Mouse (Mus musculus): ENCODE measurements around the gene 3110009E18Rik. TPM values are rescaled to one million over a fixed set of nuclear protein-coding genes. Genes with fewer than 3 reads are reported as not detected.

Gene 3110009E18Rik
- polyA plus RNA-seq, 1 experiment from 2014 or later = 11.7 TPM

GRCm38 (mm10) chr1:120207568-120207967, 86.6 kb downstream of the 3110009E18Rik start:
- 51% methylated on average over 6 of the region's 6 CpGs for WGBS

GRCm38 (mm10) chr1:120208502-120209230, 87.7 kb downstream of the 3110009E18Rik start:
- Histone ChIP-seq H3K4me3 (ENCODE audit: low read length) (no peak overlapping the region), H3K4me1 (ENCODE audit: control insufficient read depth, insufficient read depth, low read length) (no peaks in the 10 kb centered on the region), H3K9ac (ENCODE audit: low read length) (no peak overlapping the region), H3K27ac (ENCODE audit: low read length) (no peak overlapping the region), H3K4me2 (ENCODE audit: low read depth, low read length) (no peak overlapping the region), H3K9me3 (replicated peaks; ENCODE audit: control insufficient read depth, low read length) (no peaks in the 10 kb centered on the region), H3K27me3 (ENCODE audit: control insufficient read depth, insufficient read depth, low read length) (no peaks in the 10 kb centered on the region), H3K36me3 (ENCODE audit: control insufficient read depth, insufficient read depth) (no peaks in the 10 kb centered on the region)
- 76% methylated on average over 11 of the region's 11 CpGs for WGBS
- no peak for ATAC-seq (replicated peaks; ENCODE audit: extremely low read depth, insufficient read depth, low FRiP score)

More at GRCm38 (mm10) chr1:120207568-120207967, 86.6 kb downstream of the 3110009E18Rik start:
- Histone ChIP-seq H3K9ac (ENCODE audit: low read length) (no peak overlapping the region), H3K9me3 (replicated peaks; ENCODE audit: control insufficient read depth, low read length) (no peaks in the 10 kb centered on the region), H3K27me3 (ENCODE audit: control insufficient read depth, insufficient read depth, low read length) (no peaks in the 10 kb centered on the region), H3K36me3 (ENCODE audit: control insufficient read depth, insufficient read depth) (no peaks in the 10 kb centered on the region), H3K4me1 (ENCODE audit: control insufficient read depth, insufficient read depth, low read length) (no peaks in the 10 kb centered on the region), H3K4me2 (ENCODE audit: low read depth, low read length) (no peak overlapping the region), H3K4me3 (ENCODE audit: low read length) (no peak overlapping the region), H3K27ac (ENCODE audit: low read length) (no peak overlapping the region)
- no peak for ATAC-seq (replicated peaks; ENCODE audit: extremely low read depth, insufficient read depth, low FRiP score)

- Histone ChIP-seq H3K4me3 (ENCODE audit: low read length) (no peak overlapping the region), H3K9ac (ENCODE audit: low read length) (no peak overlapping the region), H3K27me3 (ENCODE audit: control insufficient read depth, insufficient read depth, low read length) (no peaks in the 10 kb centered on the region), H3K36me3 (ENCODE audit: control insufficient read depth, insufficient read depth) (no peaks in the 10 kb centered on the region), H3K27ac (ENCODE audit: low read length) (no peak overlapping the region), H3K9me3 (replicated peaks; ENCODE audit: control insufficient read depth, low read length) (no peaks in the 10 kb centered on the region), H3K4me2 (ENCODE audit: low read depth, low read length) (no peak overlapping the region), H3K4me1 (ENCODE audit: control insufficient read depth, insufficient read depth, low read length) (no peaks in the 10 kb centered on the region)
- no peak for ATAC-seq (replicated peaks; ENCODE audit: extremely low read depth, insufficient read depth, low FRiP score)
- WGBS = 58% methylated on average over 6 of the region's 6 CpGs
Observed at GRCm38 (mm10) chr1:120220841-120221240, 99.9 kb downstream of the 3110009E18Rik start.

- H3K9me3 ChIP-seq (replicated peaks; ENCODE audit: control insufficient read depth, low read length) = no peaks in the 10 kb centered on the region
- H3K27me3 ChIP-seq (ENCODE audit: control insufficient read depth, insufficient read depth, low read length) = no peaks in the 10 kb centered on the region
- H3K4me2 ChIP-seq (ENCODE audit: low read depth, low read length) = no peak overlapping the region
- H3K4me3 ChIP-seq (ENCODE audit: low read length) = no peak overlapping the region
- H3K9ac ChIP-seq (ENCODE audit: low read length) = no peak overlapping the region
- H3K4me1 ChIP-seq (ENCODE audit: control insufficient read depth, insufficient read depth, low read length) = no peaks in the 10 kb centered on the region
- WGBS = 42% methylated on average over 2 of the region's 2 CpGs
- ATAC-seq (replicated peaks; ENCODE audit: extremely low read depth, insufficient read depth, low FRiP score) = no peak
- no peaks in the 10 kb centered on the region for H3K36me3 ChIP-seq (ENCODE audit: control insufficient read depth, insufficient read depth)
- H3K27ac ChIP-seq (ENCODE audit: low read length) = no peak overlapping the region
Observed at GRCm38 (mm10) chr1:120221285-120221684, 100.3 kb downstream of the 3110009E18Rik start.

GRCm38 (mm10) chr1:120223613-120224012, 102.6 kb downstream of the 3110009E18Rik start:
- Histone ChIP-seq H3K36me3 (ENCODE audit: control insufficient read depth, insufficient read depth) (no peaks in the 10 kb centered on the region), H3K9ac (ENCODE audit: low read length) (no peak overlapping the region), H3K27me3 (ENCODE audit: control insufficient read depth, insufficient read depth, low read length) (no peaks in the 10 kb centered on the region), H3K4me3 (ENCODE audit: low read length) (no peak overlapping the region), H3K4me1 (ENCODE audit: control insufficient read depth, insufficient read depth, low read length) (no peaks in the 10 kb centered on the region), H3K9me3 (replicated peaks; ENCODE audit: control insufficient read depth, low read length) (no peaks in the 10 kb centered on the region), H3K4me2 (ENCODE audit: low read depth, low read length) (no peak overlapping the region), H3K27ac (ENCODE audit: low read length) (no peak overlapping the region)
- no peak for ATAC-seq (replicated peaks; ENCODE audit: extremely low read depth, insufficient read depth, low FRiP score)
- 64% methylated on average over 4 of the region's 4 CpGs for WGBS

GRCm38 (mm10) chr1:120229723-120230471, 108.9 kb downstream of the 3110009E18Rik start:
- Histone ChIP-seq H3K4me3 (ENCODE audit: low read length) (no peak overlapping the region), H3K9me3 (replicated peaks; ENCODE audit: control insufficient read depth, low read length) (no peaks in the 10 kb centered on the region), H3K36me3 (ENCODE audit: control insufficient read depth, insufficient read depth) (no peaks in the 10 kb centered on the region), H3K4me1 (ENCODE audit: control insufficient read depth, insufficient read depth, low read length) (no peaks in the 10 kb centered on the region), H3K27ac (ENCODE audit: low read length) (no peak overlapping the region), H3K4me2 (ENCODE audit: low read depth, low read length) (no peak overlapping the region), H3K9ac (ENCODE audit: low read length) (no peak overlapping the region), H3K27me3 (ENCODE audit: control insufficient read depth, insufficient read depth, low read length) (no peaks in the 10 kb centered on the region)
- WGBS = 77% methylated on average over 10 of the region's 10 CpGs
- ATAC-seq (replicated peaks; ENCODE audit: extremely low read depth, insufficient read depth, low FRiP score) = no peak

- H3K9me3 ChIP-seq (replicated peaks; ENCODE audit: control insufficient read depth, low read length) = no peaks in the 10 kb centered on the region
- 11% methylated on average over 6 of the region's 6 CpGs for WGBS
- 0 out of 2 replicates have a peak, but pooled peaks have one; percentile 32 for ATAC-seq (replicated peaks; ENCODE audit: extremely low read depth, insufficient read depth, low FRiP score)
Observed at GRCm38 (mm10) chr1:120231334-120231733, 110.3 kb downstream of the 3110009E18Rik start.

GRCm38 (mm10) chr1:120232170-120232569, 111.2 kb downstream of the 3110009E18Rik start:
- Histone ChIP-seq H3K4me1 (ENCODE audit: control insufficient read depth, insufficient read depth, low read length) (no peaks in the 10 kb centered on the region), H3K9me3 (replicated peaks; ENCODE audit: control insufficient read depth, low read length) (no peaks in the 10 kb centered on the region), H3K36me3 (ENCODE audit: control insufficient read depth, insufficient read depth) (no peaks in the 10 kb centered on the region), H3K27me3 (ENCODE audit: control insufficient read depth, insufficient read depth, low read length) (no peaks in the 10 kb centered on the region), H3K27ac (ENCODE audit: low read length) (no peak overlapping the region), H3K4me2 (ENCODE audit: low read depth, low read length) (no peak overlapping the region), H3K9ac (ENCODE audit: low read length) (no peak overlapping the region), H3K4me3 (ENCODE audit: low read length) (no peak overlapping the region)
- WGBS = 75% methylated on average over 6 of the region's 6 CpGs
- no peak for ATAC-seq (replicated peaks; ENCODE audit: extremely low read depth, insufficient read depth, low FRiP score)

More at GRCm38 (mm10) chr1:120231334-120231733, 110.3 kb downstream of the 3110009E18Rik start:
- Histone ChIP-seq H3K27me3 (ENCODE audit: control insufficient read depth, insufficient read depth, low read length) (no peaks in the 10 kb centered on the region), H3K4me3 (ENCODE audit: low read length) (no peak overlapping the region), H3K9ac (ENCODE audit: low read length) (no peak overlapping the region), H3K4me1 (ENCODE audit: control insufficient read depth, insufficient read depth, low read length) (no peaks in the 10 kb centered on the region), H3K27ac (ENCODE audit: low read length) (no peak overlapping the region), H3K4me2 (ENCODE audit: low read depth, low read length) (no peak overlapping the region), H3K36me3 (ENCODE audit: control insufficient read depth, insufficient read depth) (no peaks in the 10 kb centered on the region)

- H3K27ac ChIP-seq (ENCODE audit: low read length) = no peak overlapping the region
- no peak for ATAC-seq (replicated peaks; ENCODE audit: extremely low read depth, insufficient read depth, low FRiP score)
- no peaks in the 10 kb centered on the region for H3K27me3 ChIP-seq (ENCODE audit: control insufficient read depth, insufficient read depth, low read length)
- WGBS = 82% methylated on average over 6 of the region's 6 CpGs
- H3K9ac ChIP-seq (ENCODE audit: low read length) = no peak overlapping the region
- no peak overlapping the region for H3K4me2 ChIP-seq (ENCODE audit: low read depth, low read length)
- no peaks in the 10 kb centered on the region for H3K9me3 ChIP-seq (replicated peaks; ENCODE audit: control insufficient read depth, low read length)
- no peaks in the 10 kb centered on the region for H3K36me3 ChIP-seq (ENCODE audit: control insufficient read depth, insufficient read depth)
- H3K4me1 ChIP-seq (ENCODE audit: control insufficient read depth, insufficient read depth, low read length) = no peaks in the 10 kb centered on the region
- no peak overlapping the region for H3K4me3 ChIP-seq (ENCODE audit: low read length)
Observed at GRCm38 (mm10) chr1:120235631-120236215, 114.7 kb downstream of the 3110009E18Rik start.

Data from heart, embryonic 16.5 days (tissue).